12 mouse cellular contexts compared by ENCODE assay signal in the genomic region with DNA sequence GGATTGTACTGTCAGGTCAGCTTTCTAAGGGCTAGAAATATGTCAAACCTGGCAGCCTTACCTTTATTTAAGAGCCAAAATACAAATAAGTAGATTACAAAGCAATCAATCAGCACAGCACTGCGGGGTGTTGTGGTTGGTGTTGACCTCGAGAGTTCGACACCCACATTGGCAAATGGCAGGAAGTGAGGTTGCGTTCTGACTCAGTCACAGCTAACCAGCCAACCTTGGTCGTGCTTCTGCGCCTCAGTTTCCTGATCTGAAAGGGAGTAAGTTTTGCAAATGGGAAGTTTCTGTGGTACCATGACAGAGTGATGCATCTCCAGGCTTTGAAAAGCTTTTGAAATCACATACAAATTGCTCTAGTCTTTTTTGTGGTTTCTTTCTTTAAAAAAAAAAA.
"Had no signal": no experiment of that assay in that cellular context is flagged by ENCODE, and none has a peak within 500 bp of the region (broad histone marks: within the 10 kb centered on the region; RNA-seq: fewer than 3 reads in every experiment).

No protein-coding gene starts in this region.

- H3K4me3 ChIP-seq: limb, embryonic 12.5 days; midbrain, embryonic 12.5 days; neural tube, embryonic 15.5 days had no signal

- H3K4me1 ChIP-seq: limb, embryonic 12.5 days; midbrain, embryonic 12.5 days; neural tube, embryonic 15.5 days had no signal

- H3K36me3 ChIP-seq: limb, embryonic 12.5 days; midbrain, embryonic 12.5 days; neural tube, embryonic 15.5 days had no signal

- H3K9me3 ChIP-seq: limb, embryonic 12.5 days; midbrain, embryonic 12.5 days; neural tube, embryonic 15.5 days had no signal

- H3K27me3 ChIP-seq: limb, embryonic 12.5 days; midbrain, embryonic 12.5 days; neural tube, embryonic 15.5 days had no signal

- DNase-seq: kidney, adult 9 months; kidney, postnatal 36 days; layer of hippocampus, adult 9-11 months; liver; lung, adult 18-20 months; right cerebral cortex, adult 18-20 months; right cerebral cortex, postnatal 25 days; thymus, adult 18-20 months; thymus, postnatal 25 days had no signal
